Mouse (Mus musculus): ENCODE results near the gene Arsj.

- no peak for TF ChIP-seq KAT2A (IDR thresholded peaks at IDR 0.05; ENCODE audit: insufficient replicate concordance, low read length)
- no peak for TF ChIP-seq NRF1 (IDR thresholded peaks at IDR 0.05; ENCODE audit: low read depth, low read length)
- no peak for TF ChIP-seq ZC3H11A (IDR thresholded peaks at IDR 0.05; ENCODE audit: low read depth, low read length)
- TF ChIP-seq EP300 (IDR thresholded peaks at IDR 0.05; ENCODE audit: low read length): peak; percentile 62
- no peak for TF ChIP-seq RCOR1 (conservative IDR thresholded peaks at IDR 0.05; ENCODE audit: low read depth, low read length)
- TF ChIP-seq TCF12 (IDR thresholded peaks at IDR 0.05; ENCODE audit: low read depth, low read length): no peak
- TF ChIP-seq JUN (IDR thresholded peaks at IDR 0.05; ENCODE audit: insufficient read depth, low read depth, low read length): no peak
These were observed 10.2 kb downstream of the Arsj start for GRCm38 (mm10) chr3:126373721-126374120.

All from CH12.LX (cell line).